Mouse (Mus musculus) stomach, postnatal 0 days (tissue): Measurements from ENCODE around the gene Rnf43. TPM values are rescaled to one million over a fixed set of nuclear protein-coding genes. Genes with fewer than 3 reads are reported as not detected.

ENCODE experiments used
- ATAC-seq: fragments of 200-750 bp; cut with Nextera tagmentation; 2 replicates; pipeline ENCODE4 v1.8.0; 2017; ENCODE audit not compliant: low FRiP score, low TSS enrichment
- DNase-seq: peaks from one replicate; pipeline ENCODE4 v3.0.0-alpha.2; 2016; ENCODE audit warnings: low spot score
- H3K27ac ChIP-seq: fragments of 300-500 bp; sonication (generic); replicated peaks from 2 replicates; pipeline ENCODE4 v1.5.1; 2014; ENCODE audit warnings: mild to moderate bottlenecking, control low read depth
- H3K27me3 ChIP-seq: fragments of 300-500 bp; sonication (generic); 2 replicates; pipeline ENCODE4 v1.6.1; 2014; ENCODE audit warnings: low read length; ENCODE audit not compliant: control insufficient read depth, insufficient read depth
- H3K36me3 ChIP-seq: fragments of 300-500 bp; sonication (generic); 2 replicates; pipeline ENCODE4 v1.6.1; 2014; ENCODE audit warnings: low read length, mixed read lengths; ENCODE audit not compliant: control insufficient read depth, insufficient read depth
- H3K4me1 ChIP-seq: fragments of 300-500 bp; sonication (generic); replicated peaks from 2 replicates; pipeline ENCODE4 v1.6.1; 2014; ENCODE audit warnings: antibody characterized with exemption; ENCODE audit not compliant: control insufficient read depth, insufficient read depth
- H3K4me2 ChIP-seq: fragments of 300-500 bp; sonication (generic); replicated peaks from 2 replicates; pipeline ENCODE4 v1.6.1; 2014; ENCODE audit warnings: low read depth, mild to moderate bottlenecking, control low read depth, moderate library complexity
- H3K4me3 ChIP-seq: fragments of 300-500 bp; sonication (generic); 2 replicates; pipeline ENCODE4 v1.5.1; 2014; ENCODE audit warnings: low read depth, low read length, control low read depth
- H3K9ac ChIP-seq: fragments of 300-500 bp; sonication (generic); 2 replicates; pipeline ENCODE4 v1.6.1; 2014; ENCODE audit warnings: mild to moderate bottlenecking, low read length, control low read depth, mixed read lengths
- H3K9me3 ChIP-seq: fragments of 300-500 bp; sonication (generic); 2 replicates; pipeline ENCODE4 v1.6.1; 2016; ENCODE audit warnings: low read length; ENCODE audit not compliant: control insufficient read depth
- CTCF ChIP-seq: IDR thresholded peaks from 2 replicates; pipeline ENCODE4 v1.5.1; 2016; ENCODE audit warnings: antibody characterized with exemption, low read depth, mild to moderate bottlenecking, moderate library complexity
- EP300 ChIP-seq: optimal IDR thresholded peaks from 2 replicates; pipeline ENCODE3; 2016; ENCODE audit warnings: antibody characterized with exemption
- WGBS: fragments of 180-500 bp; shearing (Covaris S2); extraction: QIAGEN DNeasy Blood & Tissue Kit; methylation state at CpG from one replicate; pipeline ENCODE4 v1.1.7; 2014; 5-methylcytosine and 5-hydroxymethylcytosine counted together
- polyA plus RNA-seq: library from polyadenylated mRNA; unstranded; fragments of >200 nt; fragmentation: Nextera tagmentation; extraction: Ambion mirVana; gene quantifications from 2 replicates; pipeline ENCODE4 v1.2.1, GENCODE M21; 2015

The Rnf43 gene
- polyA plus RNA-seq, 1 experiment from 2014 or later = 6.6 TPM

GRCm38 (mm10) chr11:87666256-87667035 is 3.9 kb downstream of the Rnf43 start:
- peak overlapping the region; percentile 69; the same call in 1 of the 2 replicates for H3K27ac ChIP-seq

DNA sequence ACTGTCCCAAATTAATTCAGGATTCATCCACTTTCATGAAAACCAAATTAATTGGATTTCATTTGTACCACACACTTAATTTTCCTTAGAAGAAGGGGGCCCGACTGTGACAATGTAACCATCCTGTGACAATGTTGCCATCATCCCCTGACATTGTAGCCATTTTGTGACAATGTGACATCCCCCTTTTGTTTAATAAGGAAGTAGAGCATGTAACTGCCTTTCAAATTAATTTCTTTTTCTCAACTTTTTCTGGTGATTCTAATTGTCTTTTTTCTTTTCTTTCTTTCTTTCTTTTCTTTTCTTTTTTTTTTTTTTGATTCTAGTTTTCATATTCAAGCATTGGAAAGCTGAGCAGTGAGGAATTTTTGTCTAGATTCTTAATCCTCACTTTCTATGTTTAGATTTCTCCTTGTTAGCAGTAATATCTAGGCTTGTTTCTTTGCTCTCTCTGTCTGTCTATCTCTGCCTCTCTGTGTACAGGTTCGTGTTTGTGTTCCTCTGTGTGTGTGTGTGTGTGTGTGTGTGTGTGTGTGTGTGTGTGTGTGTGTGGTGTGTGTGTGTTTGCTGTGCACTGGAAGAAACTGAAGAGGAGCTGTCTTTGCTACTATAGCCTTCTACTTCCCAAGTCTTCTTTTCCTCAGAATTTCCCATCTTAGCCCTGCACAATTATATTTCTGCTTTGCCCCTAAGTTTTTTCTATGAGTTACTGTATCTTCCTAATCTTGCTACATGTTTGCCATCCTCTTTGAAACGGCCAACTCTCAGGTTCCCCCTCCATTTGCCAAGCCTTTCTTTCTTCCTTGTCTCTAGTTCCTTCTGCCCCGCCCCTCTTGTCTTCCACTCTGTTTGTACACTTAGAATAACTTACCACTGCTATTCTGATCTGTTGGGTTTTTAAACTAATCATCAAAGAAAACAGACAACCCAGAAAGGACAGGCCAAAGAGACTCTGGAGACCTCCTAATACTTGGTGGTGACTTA is 4.9 kb downstream of the Rnf43 start:
- no peak overlapping the region; the same call in 1 of the 2 replicates for H3K27ac ChIP-seq
- 46% methylated on average over 4 of the region's 4 CpGs for WGBS
- DNase-seq (no peak), ATAC-seq (no peak)
- H3K9me3 ChIP-seq = no peaks in the 10 kb centered on the region
- H3K27me3 ChIP-seq = no peaks in the 10 kb centered on the region
- no peaks in the 10 kb centered on the region for H3K4me1 ChIP-seq
- no peaks in the 10 kb centered on the region for H3K36me3 ChIP-seq
- no peak for TF ChIP-seq EP300
- no peak for TF ChIP-seq CTCF
- no peak overlapping the region for H3K9ac ChIP-seq
- peak overlapping the region; percentile 25 for H3K4me2 ChIP-seq
- no peak overlapping the region for H3K4me3 ChIP-seq

More at GRCm38 (mm10) chr11:87666256-87667035, 3.9 kb downstream of the Rnf43 start:
- Histone ChIP-seq H3K9me3 (no peaks in the 10 kb centered on the region), H3K4me2 (peak overlapping the region; percentile 55), H3K9ac (peak overlapping the region; percentile 54), H3K4me1 (no peaks in the 10 kb centered on the region), H3K27me3 (no peaks in the 10 kb centered on the region), H3K36me3 (no peaks in the 10 kb centered on the region), H3K4me3 (peak overlapping the region; percentile 37)
- WGBS = 43% methylated on average over 12 of the region's 12 CpGs
- DNase-seq (no peak), ATAC-seq (no peak)
- TF ChIP-seq EP300 (no peak), CTCF (no peak)

GRCm38 (mm10) chr11:87673282-87673681 is 10.8 kb downstream of the Rnf43 start:
- no peak overlapping the region for H3K4me3 ChIP-seq
- H3K27me3 ChIP-seq = no peaks in the 10 kb centered on the region
- H3K9ac ChIP-seq = no peak overlapping the region
- H3K4me2 ChIP-seq = no peak overlapping the region
- no peak overlapping the region for H3K27ac ChIP-seq
- no peaks in the 10 kb centered on the region for H3K9me3 ChIP-seq
- no peaks in the 10 kb centered on the region for H3K4me1 ChIP-seq
- no peaks in the 10 kb centered on the region for H3K36me3 ChIP-seq
- TF ChIP-seq CTCF = no peak
- no peak for TF ChIP-seq EP300
- ATAC-seq (no peak), DNase-seq (no peak)
- 93% methylated on average over 1 of the region's 1 CpGs for WGBS

GRCm38 (mm10) chr11:87675606-87676005 is 13.1 kb downstream of the Rnf43 start:
- Histone ChIP-seq H3K4me2 (no peak overlapping the region), H3K27me3 (no peaks in the 10 kb centered on the region), H3K4me3 (no peak overlapping the region), H3K27ac (no peak overlapping the region), H3K9me3 (no peaks in the 10 kb centered on the region), H3K36me3 (no peaks in the 10 kb centered on the region), H3K4me1 (no peaks in the 10 kb centered on the region), H3K9ac (no peak overlapping the region)
- DNase-seq = no peak
- TF ChIP-seq CTCF = no peak
- TF ChIP-seq EP300 = no peak
- WGBS = 73% methylated on average over 6 of the region's 6 CpGs
- no peak for ATAC-seq

- WGBS = 60% methylated on average over 5 of the region's 5 CpGs
- no peak for DNase-seq
- Histone ChIP-seq H3K36me3 (no peaks in the 10 kb centered on the region), H3K4me2 (no peak overlapping the region), H3K9ac (no peak overlapping the region), H3K4me1 (no peaks in the 10 kb centered on the region), H3K27me3 (no peaks in the 10 kb centered on the region), H3K27ac (peak overlapping the region; percentile 35; the same call in 1 of the 2 replicates), H3K9me3 (no peaks in the 10 kb centered on the region), H3K4me3 (no peak overlapping the region)
- TF ChIP-seq CTCF (no peak), EP300 (no peak)
- no peak for ATAC-seq
Observed at GRCm38 (mm10) chr11:87677756-87678155, 15.2 kb downstream of the Rnf43 start.
